Mouse (Mus musculus) erythroblast, embryonic 14.5 days (primary cell): ENCODE results near the gene Snd1.

ENCODE experiments used
- GATA1 ChIP-seq: IDR thresholded peaks from 2 replicates; pipeline ENCODE4 v1.6.1; 2012; ENCODE audit warnings: low read length, inconsistent platforms, mixed read lengths
- TAL1 ChIP-seq: IDR thresholded peaks from 3 replicates; pipeline ENCODE4 v1.6.1; 2012; ENCODE audit warnings: low read length, inconsistent platforms, mixed read lengths

DNA sequence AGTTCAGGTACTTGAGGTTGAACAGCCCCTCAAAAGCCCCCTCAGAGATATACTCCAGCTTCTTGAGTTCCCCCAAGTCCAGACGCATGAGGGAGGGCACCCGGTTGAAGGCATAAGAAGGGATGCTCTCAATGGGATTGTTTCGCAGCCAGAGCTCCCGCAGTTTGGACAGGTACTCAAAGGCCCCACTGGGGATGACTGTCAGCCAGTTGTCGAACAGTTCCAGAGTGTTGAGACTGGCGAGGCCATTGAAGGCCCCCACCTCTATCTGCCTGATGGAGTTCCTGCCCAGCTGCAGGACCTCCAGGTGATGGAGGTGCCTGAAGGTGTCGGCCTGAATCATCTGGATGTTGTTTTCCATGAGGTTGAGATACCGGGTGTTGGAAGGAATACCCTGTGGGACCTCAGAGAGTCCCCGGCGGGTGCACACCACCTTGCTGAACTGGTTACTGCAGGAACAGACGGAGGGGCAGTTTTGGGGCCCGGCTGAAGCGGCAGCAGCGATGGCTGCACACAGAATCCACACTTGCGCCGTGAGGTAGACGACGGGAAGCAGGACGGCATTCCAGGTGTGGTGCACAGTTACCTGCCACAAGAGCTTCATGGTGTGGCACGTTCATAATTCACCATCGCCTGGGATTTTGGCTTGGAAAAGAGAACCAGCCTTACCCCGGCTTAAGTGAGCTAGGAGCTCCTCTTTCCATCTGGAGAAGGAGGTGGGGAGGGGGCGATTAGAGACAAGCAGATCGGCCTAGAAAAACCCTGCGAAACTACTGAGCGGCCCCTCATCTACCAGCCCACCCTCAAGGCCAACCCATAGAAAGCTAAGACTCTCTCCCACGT lies 356.3 kb downstream of the Snd1 start, which contains the start of gene Lrrc4:
- TF ChIP-seq GATA1 = no peak
- no peak for TF ChIP-seq TAL1
